22 mouse cellular contexts compared by ENCODE assay signal in the genomic region with DNA sequence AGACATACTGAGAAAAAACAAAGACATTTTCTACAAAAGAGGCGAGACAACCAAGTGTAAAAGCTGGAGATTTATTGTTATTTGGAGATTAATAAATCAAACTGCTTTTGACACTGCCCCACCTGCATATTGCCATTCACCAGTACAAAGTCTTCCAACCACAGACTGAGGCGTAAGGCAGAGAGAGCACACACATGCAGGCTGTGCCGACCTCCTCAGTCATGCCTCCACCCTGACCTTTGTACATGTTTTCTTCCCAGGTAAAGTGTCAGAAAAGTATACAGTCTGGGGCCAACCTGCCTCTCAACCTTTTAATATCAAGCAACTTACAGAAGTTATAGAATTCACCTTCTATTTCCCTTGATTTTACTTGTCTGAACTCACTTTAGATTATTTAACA.
"Had no signal": no experiment of that assay in that cellular context is flagged by ENCODE, and none has a peak within 500 bp of the region (broad histone marks: within the 10 kb centered on the region; RNA-seq: fewer than 3 reads in every experiment).

No protein-coding gene starts in this region.

- H3K9me3 ChIP-seq: hindbrain, embryonic 15.5 days; kidney, embryonic 15.5 days; limb, embryonic 12.5 days; limb, embryonic 15.5 days; liver, embryonic 12.5 days; liver, embryonic 15.5 days; midbrain, embryonic 13.5 days; neural tube, embryonic 13.5 days had no signal

- H3K4me2 ChIP-seq: hindbrain, embryonic 15.5 days; kidney, embryonic 15.5 days; limb, embryonic 12.5 days; limb, embryonic 15.5 days; liver, embryonic 12.5 days; liver, embryonic 15.5 days; midbrain, embryonic 13.5 days; neural tube, embryonic 13.5 days had no signal

- ATAC-seq: liver, embryonic 12.5 days; midbrain, embryonic 13.5 days; midbrain, embryonic 16.5 days had no signal

- H3K27ac ChIP-seq: hindbrain, embryonic 15.5 days; kidney, embryonic 15.5 days; layer of hippocampus, adult 2 months; left cerebral cortex, adult 2 months; limb, embryonic 12.5 days; limb, embryonic 15.5 days; liver, embryonic 12.5 days; liver, embryonic 15.5 days; midbrain, embryonic 13.5 days; neural tube, embryonic 13.5 days had no signal

- H3K9ac ChIP-seq: hindbrain, embryonic 15.5 days; kidney, embryonic 15.5 days; limb, embryonic 12.5 days; limb, embryonic 15.5 days; liver, embryonic 12.5 days; liver, embryonic 15.5 days; midbrain, embryonic 13.5 days; neural tube, embryonic 13.5 days had no signal

- H3K4me3 ChIP-seq: hindbrain, embryonic 15.5 days; kidney, embryonic 15.5 days; layer of hippocampus, adult 2 months; left cerebral cortex, adult 2 months; limb, embryonic 12.5 days; limb, embryonic 15.5 days; liver, embryonic 12.5 days; liver, embryonic 15.5 days; midbrain, embryonic 13.5 days; myocyte; neural tube, embryonic 13.5 days had no signal

- H3K4me1 ChIP-seq: hindbrain, embryonic 15.5 days; limb, embryonic 12.5 days; limb, embryonic 15.5 days; liver, embryonic 12.5 days; liver, embryonic 15.5 days; midbrain, embryonic 13.5 days; neural tube, embryonic 13.5 days had no signal

- DNase-seq: kidney, adult 18-20 months; kidney, postnatal 10 days; layer of hippocampus, postnatal 36 days; left cerebral cortex, postnatal 4 days; lung, adult 2 months; lung, postnatal 14 days; lung, postnatal 4 days; retina, postnatal 1 day; right cerebral cortex, postnatal 25 days; thymus, postnatal 25 days had no signal

- H3K27me3 ChIP-seq: hindbrain, embryonic 15.5 days; kidney, embryonic 15.5 days; limb, embryonic 12.5 days; limb, embryonic 15.5 days; liver, embryonic 12.5 days; liver, embryonic 15.5 days; midbrain, embryonic 13.5 days; neural tube, embryonic 13.5 days had no signal
